Mouse (Mus musculus) B cell, adult (primary cell): ENCODE results near the gene Scn9a. TPM values are rescaled to one million over a fixed set of nuclear protein-coding genes. Genes with fewer than 3 reads are reported as not detected.

Experiments used
- total RNA-seq: library from RNA; stranded (reverse); gene quantifications from 4 replicates; pipeline ENCODE4 v1.2.4, GENCODE M21; 2023; ENCODE audit not compliant: inconsistent age

The Scn9a gene
- not detected in 4 replicates for total RNA-seq

DNA sequence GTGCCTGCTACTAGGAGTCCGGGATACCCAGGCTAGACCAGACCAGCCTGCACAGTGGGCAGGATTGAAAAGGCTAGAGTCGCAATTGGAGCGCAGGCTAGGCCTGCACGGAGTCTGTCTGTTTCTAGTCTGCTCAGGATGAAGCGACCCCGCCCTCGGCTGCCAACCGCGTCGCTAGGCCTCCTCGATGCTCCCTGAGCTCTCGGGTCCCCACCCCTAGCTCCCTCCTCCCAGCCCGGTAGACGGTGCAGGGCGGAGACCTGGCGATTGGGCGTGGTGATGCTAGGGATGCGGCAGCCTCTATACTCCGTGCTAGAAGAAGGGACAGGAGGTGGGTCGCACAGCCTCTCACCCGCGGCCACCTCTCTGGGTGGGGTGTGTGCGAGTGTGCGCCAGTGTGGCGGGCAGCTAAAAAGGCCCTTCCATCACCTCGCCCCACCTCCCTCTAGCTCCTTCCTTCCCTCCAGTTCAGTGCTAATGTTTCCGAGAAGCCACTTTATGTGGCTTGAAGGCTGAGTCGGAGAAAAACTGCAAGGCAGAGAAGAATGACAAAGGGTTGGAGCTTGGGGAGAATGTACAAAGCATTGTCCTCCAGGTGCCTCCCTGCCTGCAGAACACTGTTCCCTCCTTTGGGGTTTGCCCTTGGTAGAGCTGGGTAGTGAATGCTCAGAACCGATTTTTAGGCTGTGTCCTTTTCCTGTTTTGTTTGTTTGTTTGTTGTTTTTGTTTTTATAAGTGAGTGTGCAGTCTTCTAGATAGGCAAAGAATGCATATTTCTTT lies at the start of gene Scn9a:
Gene Scn9a (minus strand): TSS at position 383 of the 780 bp plus-strand sequence.

GRCm38 (mm10) chr2:66440711-66441110 lies 194.1 kb downstream of the Scn9a start, which contains the start of gene Scn1a:
Gene Scn1a (minus strand): TSS chr2:66440840.

Other genes with a start within 250 kb of the Scn9a start
- gene Scn1a, start 194.1 kb downstream of the Scn9a start, total RNA-seq = not detected in 4 replicates
- gene Scn7a, start 150.0 kb upstream of the Scn9a start, total RNA-seq = not detected in 4 replicates